Mouse (Mus musculus) CD4-positive helper T cell, adult 2 months (primary cell): ENCODE results near the gene Cspg4.
"Not testable (repeated sequence)": the region's sequence is repeated elsewhere in the genome, so short reads cannot be mapped to it uniquely, and the experiment has no call there.

Experiments
- DNase-seq: peaks from one replicate; pipeline ENCODE4 v3.0.0-alpha.2; 2012; ENCODE audit warnings: low read depth, missing footprints, low spot score

Cspg4 gene

DNA sequence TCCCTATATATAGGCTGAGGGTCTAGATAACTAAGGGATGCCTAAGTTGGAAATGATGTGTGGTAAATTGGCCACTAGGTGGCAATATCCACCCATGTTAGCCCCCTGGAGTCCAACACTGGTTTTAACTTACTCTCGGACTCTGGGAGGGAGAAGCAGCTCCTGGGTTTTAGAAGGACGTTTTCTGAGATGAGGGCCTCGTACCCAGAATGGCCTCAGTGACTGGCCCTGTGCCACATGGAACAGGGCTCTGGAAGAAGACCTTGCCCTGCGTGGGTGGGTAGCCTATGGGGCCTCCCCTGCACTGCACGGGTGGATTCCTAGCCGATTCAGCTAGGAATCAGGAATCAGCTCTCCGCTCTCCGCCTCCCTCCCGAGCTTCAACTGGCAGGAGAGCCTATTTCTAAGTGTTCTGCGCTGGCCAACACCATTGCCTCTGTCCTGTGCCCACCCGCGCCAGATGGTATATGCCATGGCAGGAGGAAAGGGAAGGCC is 26.7 kb downstream of the Cspg4 start:
- DNase-seq = peak; percentile 70

DNA sequence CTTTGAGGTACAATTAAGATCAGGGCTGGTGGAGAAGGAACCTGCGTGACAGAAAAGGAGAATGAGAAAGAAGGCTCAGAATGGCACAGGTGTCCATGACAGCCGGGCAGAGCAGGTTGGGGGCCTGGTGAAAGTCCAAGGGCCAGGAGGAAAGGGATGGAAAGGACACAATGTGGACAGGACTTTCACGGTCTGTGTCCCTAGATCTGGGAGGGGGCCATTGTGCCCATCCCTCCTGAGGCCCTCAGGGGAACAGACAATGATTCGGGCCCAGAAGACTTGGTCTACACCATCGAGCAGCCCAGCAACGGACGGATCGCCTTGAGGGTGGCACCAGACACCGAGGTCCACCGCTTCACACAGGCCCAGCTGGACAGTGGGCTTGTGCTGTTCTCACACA is 27.3 kb downstream of the Cspg4 start:
- DNase-seq = no peak

GRCm38 (mm10) chr9:56893313-56893712 is 28.5 kb downstream of the Cspg4 start:
- DNase-seq = no peak

DNA sequence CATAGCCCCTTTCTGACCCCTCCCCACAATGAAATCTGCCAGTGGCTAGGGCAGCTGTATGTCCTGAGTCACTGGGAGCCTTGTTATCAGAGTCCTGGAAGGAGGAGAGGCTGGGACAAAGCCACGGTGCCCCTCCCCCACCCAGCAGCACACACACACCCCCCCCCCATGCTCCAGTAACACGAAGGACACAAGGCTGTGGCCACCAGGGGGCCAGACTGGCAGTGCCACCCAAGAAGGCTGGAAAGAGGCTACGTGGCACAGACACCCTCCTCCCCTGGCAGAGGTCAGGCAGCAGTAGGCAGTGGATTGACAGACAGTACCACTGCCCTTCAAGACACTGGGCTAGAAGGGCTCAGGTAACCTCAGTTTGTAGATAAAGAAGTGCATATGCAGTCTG is 29.2 kb downstream of the Cspg4 start:
- no peak for DNase-seq

DNA sequence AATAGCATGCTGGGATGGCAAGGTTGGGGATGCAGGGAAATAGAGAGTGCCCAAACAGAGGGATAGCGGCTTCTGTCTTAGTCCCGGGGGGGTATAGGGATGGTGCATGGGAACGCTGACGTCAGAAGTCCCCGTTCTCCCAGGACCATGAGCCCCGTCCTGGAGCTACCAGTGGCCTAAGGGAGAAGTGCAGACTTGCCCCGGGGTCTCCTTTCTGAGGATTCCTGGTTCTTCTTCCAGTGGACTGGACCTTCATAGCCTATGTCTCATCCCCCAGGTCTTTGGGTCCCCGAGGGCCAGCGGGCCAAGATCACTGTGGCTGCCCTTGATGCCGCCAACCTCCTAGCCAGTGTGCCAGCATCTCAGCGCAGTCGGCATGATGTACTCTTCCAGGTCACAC is 31.9 kb downstream of the Cspg4 start:
- no peak for DNase-seq

DNA sequence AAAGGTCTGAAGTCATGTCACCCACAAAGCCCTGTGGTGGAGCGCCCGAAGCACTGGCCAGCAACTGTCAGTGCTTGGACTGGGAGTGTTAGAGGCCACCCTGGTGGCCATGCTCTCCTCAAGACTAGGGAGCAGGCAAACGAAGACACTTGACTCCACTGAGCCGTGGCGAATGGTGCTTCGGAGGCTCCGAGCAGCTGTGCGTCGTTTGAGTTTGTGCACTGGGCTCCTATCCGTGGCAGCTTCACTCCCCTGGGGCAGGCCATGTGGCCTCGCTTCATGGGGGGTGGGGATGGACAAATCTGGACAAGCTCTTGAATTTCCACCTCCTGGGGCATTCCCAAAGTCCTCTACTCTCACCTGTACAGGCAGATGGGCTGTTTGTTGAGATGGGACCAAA is 34.6 kb downstream of the Cspg4 start:
- no peak for DNase-seq

- DNase-seq = no peak
Measured at GRCm38 (mm10) chr9:56900060-56900459, 35.2 kb downstream of the Cspg4 start.

DNA sequence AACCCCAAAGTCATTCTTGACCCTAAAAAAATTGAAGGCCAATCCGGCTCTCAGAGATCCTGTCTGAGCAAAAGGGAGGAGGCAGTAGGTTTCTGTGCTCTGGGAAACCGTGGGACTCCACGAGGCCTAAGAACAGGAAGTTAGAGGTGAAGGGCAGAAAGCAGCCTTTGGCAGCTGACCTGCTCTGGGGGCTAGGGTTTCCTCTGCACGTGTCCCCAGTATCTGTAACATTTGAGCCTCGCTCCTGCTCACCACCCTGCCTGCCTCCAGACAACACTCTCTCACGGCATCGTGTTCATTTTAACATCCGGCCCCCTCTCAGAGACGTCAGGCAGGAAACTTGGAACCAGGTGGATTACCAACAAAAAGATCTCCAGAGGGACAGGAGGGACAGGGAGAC is 35.7 kb downstream of the Cspg4 start:
- no peak for DNase-seq

DNA sequence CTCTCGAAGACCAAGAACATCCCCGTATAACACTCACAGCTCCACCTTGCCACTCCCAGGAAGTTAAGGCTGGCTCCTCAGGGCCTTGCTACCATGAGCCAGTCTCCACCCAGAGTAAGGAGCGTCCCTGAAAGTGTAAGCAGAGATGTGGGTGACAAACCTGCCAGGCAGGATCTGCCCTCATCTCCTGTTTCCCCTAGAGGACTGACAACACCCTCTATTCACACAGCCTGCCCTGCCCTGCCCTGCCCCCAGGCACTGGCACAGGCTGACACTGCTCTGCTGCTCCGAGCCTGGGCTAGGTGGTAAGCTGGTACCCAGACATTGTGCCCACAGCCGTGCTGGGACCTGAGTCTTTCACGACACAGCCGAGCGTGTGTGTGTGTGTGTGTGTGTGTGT is 36.4 kb downstream of the Cspg4 start:
- no peak for DNase-seq

GRCm38 (mm10) chr9:56903662-56904061 is 38.8 kb downstream of the Cspg4 start:
- no peak for DNase-seq

- no peak for DNase-seq
Measured at GRCm38 (mm10) chr9:56907549-56907948, 42.7 kb downstream of the Cspg4 start.

GRCm38 (mm10) chr9:56909991-56910390 is 45.2 kb downstream of the Cspg4 start:
- DNase-seq = not testable (repeated sequence)

GRCm38 (mm10) chr9:56911017-56911416 is 46.2 kb downstream of the Cspg4 start:
- no peak for DNase-seq

DNA sequence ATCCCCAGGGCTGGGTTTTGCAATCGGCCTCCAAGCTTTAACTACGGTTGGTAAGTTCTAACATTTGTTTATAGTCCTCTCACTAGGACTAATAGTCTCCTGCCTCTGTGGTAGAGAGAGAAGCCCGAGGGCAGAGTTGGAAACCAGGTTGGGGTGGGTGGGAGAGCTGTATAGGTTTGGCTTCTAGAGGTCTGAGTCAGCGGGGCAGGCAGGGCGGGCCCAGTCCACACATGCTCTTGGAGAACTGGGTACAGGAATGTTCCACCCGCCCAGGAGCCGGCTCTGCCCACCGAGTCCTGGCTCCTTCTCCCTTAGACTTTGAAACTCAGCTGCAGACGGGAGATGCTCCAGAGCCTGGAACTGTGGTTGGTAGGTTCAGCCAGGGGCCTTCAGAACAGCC is 49.2 kb downstream of the Cspg4 start:
- DNase-seq = no peak

- DNase-seq = no peak
Measured at GRCm38 (mm10) chr9:56915116-56915515, 50.3 kb downstream of the Cspg4 start.

DNA sequence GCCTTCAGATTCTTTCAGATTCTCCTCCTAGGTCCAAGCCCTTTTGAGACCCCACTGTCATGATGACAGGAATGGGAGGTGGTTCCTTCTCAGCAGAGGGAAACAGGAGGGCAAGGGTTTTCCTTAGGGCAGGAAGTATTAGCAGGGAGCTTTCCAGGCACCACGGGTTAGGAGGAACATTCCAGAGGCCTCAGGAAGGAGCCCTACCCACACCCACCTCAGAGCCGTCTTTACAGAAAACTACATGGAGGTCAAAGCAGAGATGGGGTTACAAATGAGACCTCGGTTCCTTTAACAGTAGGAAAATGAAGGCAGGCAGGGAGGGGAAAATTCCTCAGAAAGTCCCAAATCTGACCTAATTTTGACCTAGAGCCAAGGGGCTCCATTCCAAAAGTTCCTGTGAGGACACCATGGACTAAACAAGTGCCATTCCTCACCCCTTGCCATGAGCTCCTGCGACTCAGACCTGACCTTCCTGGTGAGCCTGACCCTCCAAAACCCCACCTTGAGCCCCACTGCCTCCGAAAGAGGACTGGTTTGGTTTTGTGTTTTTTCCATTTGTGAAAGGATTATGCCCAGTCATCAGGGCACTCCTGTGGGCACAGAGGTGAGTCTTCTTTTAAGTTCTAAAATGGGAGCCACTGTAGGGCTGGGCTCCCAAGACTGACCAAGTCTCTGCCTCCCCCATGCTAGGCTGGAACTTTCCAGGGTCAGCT is 51.0 kb downstream of the Cspg4 start:
- no peak for DNase-seq

DNA sequence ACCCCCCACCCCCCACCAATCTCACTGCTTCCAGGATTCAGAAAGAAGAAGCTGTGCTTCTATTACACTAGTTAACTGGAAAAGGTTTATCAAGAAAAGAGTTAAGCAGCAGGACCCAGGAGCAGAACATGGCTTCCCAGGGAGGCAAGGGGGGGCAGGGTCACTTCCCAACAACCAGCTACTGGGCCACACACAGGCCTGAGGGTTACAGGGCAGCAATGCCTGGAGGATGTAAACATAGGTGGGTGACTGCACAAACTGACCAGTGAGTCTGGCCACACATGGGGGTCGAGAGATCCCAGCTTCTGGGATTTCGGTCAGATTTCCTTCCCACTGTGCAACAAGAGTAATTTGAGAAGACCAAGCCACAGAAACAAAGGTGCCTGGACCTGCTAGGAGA is 52.3 kb downstream of the Cspg4 start:
- no peak for DNase-seq

DNA sequence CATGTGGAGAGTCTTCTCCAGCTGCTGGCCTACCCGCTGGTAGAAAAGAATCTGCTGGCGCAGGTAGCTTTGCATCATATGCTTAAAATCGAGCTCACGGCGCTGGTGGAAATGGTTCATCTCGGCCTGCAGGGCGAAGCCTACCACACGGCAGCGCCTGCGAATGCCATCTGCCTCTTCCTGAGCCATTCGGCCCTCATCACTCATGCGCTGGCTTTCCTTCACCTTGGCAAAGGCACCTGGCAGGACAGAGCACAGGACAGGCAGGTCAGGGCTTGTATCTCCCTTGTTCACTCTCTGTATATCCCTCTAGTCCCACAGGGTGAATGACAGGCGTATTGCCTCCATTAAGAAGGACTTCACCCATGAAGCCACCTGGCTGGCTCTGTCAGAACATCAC is 53.6 kb downstream of the Cspg4 start:
- no peak for DNase-seq

DNA sequence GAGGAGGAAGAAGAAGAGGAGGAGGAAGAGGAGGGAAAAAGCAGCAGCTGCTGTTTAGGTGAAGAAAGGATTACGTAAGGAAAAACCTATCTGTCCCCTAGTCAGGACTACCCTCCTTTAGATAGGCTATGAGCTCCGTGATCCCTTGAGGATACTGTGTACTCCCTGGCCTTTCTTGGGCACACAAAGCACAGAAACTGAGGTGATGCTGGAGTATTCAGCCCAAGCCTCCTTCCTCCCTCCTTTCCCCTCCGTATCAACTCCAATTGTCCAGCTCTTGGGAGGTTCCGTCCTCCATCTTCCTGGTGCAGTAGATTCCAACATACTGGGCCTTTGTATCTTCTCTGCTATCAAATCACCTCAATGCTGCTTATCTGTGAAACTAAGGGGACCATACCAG is 57.9 kb downstream of the Cspg4 start:
- no peak for DNase-seq

GRCm38 (mm10) chr9:56923841-56924650 is 59.2 kb downstream of the Cspg4 start:
- no peak for DNase-seq

DNA sequence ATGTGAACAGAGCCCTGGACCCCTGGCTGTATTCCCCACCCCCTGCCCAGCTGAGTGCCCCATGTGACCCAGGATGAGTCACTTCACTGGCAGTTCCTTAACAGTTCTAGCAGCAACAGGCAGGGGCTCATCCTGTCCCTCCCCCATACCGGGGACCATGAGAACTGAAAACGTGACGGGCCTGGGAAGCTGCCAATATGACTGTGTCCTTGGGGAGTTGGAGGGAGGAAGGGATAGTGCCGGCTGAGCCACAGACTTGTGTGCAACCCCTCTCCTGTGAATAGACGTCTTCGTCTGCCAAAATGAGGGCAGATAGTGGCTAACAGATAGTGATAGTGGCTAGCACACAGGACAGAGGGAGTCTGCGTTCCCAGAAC is 59.8 kb downstream of the Cspg4 start:
- DNase-seq = no peak

DNA sequence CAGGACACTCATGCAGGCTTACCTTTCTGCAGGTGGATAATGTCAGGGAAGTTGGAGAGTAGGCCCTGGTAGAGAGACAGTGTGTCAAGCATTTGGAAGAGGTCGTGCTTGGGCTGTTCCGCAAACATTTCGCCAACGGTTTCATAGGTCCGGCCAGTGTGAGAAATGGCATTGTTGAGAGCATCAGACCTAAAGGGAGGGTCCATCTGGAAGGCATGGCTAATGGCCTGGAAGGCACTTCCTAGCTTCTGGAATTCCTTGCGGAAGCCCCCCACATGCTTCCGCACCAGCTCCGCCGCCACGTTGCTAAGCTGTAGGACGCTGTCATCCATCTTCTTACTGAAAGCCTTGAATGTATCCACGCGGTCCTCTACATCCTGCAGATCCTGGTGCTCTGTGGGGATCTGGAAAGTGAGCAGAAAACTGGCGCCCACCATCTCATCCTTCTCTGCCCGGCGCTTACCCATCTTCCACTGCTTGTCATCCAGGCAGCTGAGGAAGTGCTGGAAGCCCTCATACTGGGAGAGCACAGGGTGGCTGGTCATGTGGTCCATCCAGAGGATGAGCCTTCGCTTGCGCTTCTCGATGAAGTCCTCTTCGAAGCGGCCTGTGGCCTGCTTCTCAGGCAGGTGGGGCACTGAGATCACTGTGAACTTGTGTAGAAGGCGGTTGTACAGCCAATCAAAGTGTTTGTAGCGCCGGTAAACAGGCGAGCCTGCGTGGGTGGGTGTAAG is 60.6 kb downstream of the Cspg4 start:
- no peak for DNase-seq

- no peak for DNase-seq
Measured at GRCm38 (mm10) chr9:56926025-56926360, 61.2 kb downstream of the Cspg4 start.
